Mouse (Mus musculus) midbrain, postnatal 0 days (tissue): ENCODE measurements around the gene Eml1. TPM values are rescaled to one million over a fixed set of nuclear protein-coding genes. Genes with fewer than 3 reads are reported as not detected.

ENCODE experiments used
- ATAC-seq: fragments of 200-750 bp; cut with Nextera tagmentation; 2 replicates; pipeline ENCODE4 v1.8.0; 2017; ENCODE audit warnings: moderate number of reproducible peaks, mild to moderate bottlenecking, moderate TSS enrichment, moderate library complexity; ENCODE audit not compliant: low FRiP score
- DNase-seq: peaks from one replicate; pipeline ENCODE4 v3.0.0-alpha.2; 2015; ENCODE audit warnings: low spot score
- H3K27ac ChIP-seq: fragments of 300-500 bp; sonication (generic); 2 replicates; pipeline ENCODE4 v1.5.1; 2014; ENCODE audit warnings: low read depth, mild to moderate bottlenecking, low read length, mixed read lengths
- H3K27me3 ChIP-seq: fragments of 300-500 bp; sonication (generic); 2 replicates; pipeline ENCODE4 v1.6.1; 2014; ENCODE audit warnings: low read length, control low read depth, mixed read lengths; ENCODE audit not compliant: insufficient read depth
- H3K36me3 ChIP-seq: fragments of 300-500 bp; sonication (generic); 2 replicates; pipeline ENCODE4 v1.6.1; 2014; ENCODE audit warnings: low read length, control low read depth, mixed read lengths; ENCODE audit not compliant: insufficient read depth
- H3K4me1 ChIP-seq: fragments of 300-500 bp; sonication (generic); 2 replicates; pipeline ENCODE4 v1.6.1; 2014; ENCODE audit warnings: mild to moderate bottlenecking, control low read depth, antibody characterized with exemption, low read length, mixed read lengths; ENCODE audit not compliant: insufficient read depth
- H3K4me2 ChIP-seq: fragments of 300-500 bp; sonication (generic); 2 replicates; pipeline ENCODE4 v1.6.1; 2014; ENCODE audit warnings: low read depth, mild to moderate bottlenecking, low read length, mixed read lengths; ENCODE audit not compliant: poor library complexity, severe bottlenecking
- H3K4me3 ChIP-seq: fragments of 300-500 bp; sonication (generic); 2 replicates; pipeline ENCODE4 v1.5.1; 2014; ENCODE audit warnings: low read depth, mild to moderate bottlenecking, low read length, moderate library complexity
- H3K9ac ChIP-seq: fragments of 300-500 bp; sonication (generic); replicated peaks from 2 replicates; pipeline ENCODE4 v1.6.1; 2014; ENCODE audit warnings: mild to moderate bottlenecking, low read length, moderate library complexity, mixed read lengths; ENCODE audit not compliant: poor library complexity, severe bottlenecking
- H3K9me3 ChIP-seq: fragments of 300-500 bp; sonication (generic); 2 replicates; pipeline ENCODE4 v1.6.1; 2016; ENCODE audit warnings: low read length, control low read depth
- CTCF ChIP-seq: IDR thresholded peaks from 2 replicates; pipeline ENCODE4 v1.5.1; 2016; ENCODE audit warnings: antibody characterized with exemption, mild to moderate bottlenecking
- WGBS: fragments of 180-500 bp; shearing (Covaris S2); extraction: QIAGEN DNeasy Blood & Tissue Kit; methylation state at CpG from one replicate; pipeline ENCODE4 v1.1.7; 2014; 5-methylcytosine and 5-hydroxymethylcytosine counted together
- polyA plus RNA-seq: library from polyadenylated mRNA; unstranded; fragments of >200 nt; fragmentation: Nextera tagmentation; extraction: Ambion mirVana; gene quantifications from 2 replicates; pipeline ENCODE4 v1.2.1, GENCODE M21; 2015
- total RNA-seq: library from RNA; depleted of rRNA; stranded (reverse); fragments of >200 nt; gene quantifications from 2 replicates; pipeline ENCODE4 v1.2.3, GENCODE M21; 2014

The Eml1 gene
- total and polyA plus RNA-seq, 2 experiments from 2014 or later = 34.0 to 52.0 TPM

GRCm38 (mm10) chr12:108443708-108444107 is 73.0 kb downstream of the Eml1 start:
- TF ChIP-seq CTCF = no peak
- WGBS = 60% methylated on average over 5 of the region's 5 CpGs
- Histone ChIP-seq H3K4me1 (peaks cover 3% of the 10 kb centered on the region; the same call in 1 of the 2 replicates), H3K4me2 (no peak overlapping the region), H3K27ac (no peak overlapping the region), H3K36me3 (no peaks in the 10 kb centered on the region), H3K27me3 (no peaks in the 10 kb centered on the region), H3K9ac (no peak overlapping the region), H3K9me3 (no peaks in the 10 kb centered on the region), H3K4me3 (no peak overlapping the region)
- DNase-seq (no peak), ATAC-seq (no peak)

- no peak overlapping the region for H3K4me3 ChIP-seq
- peak; percentile 17; the same call in 1 of the 2 replicates for TF ChIP-seq CTCF
- H3K36me3 ChIP-seq = no peaks in the 10 kb centered on the region
- no peak overlapping the region for H3K9ac ChIP-seq
- H3K27me3 ChIP-seq = no peaks in the 10 kb centered on the region
- H3K9me3 ChIP-seq = no peaks in the 10 kb centered on the region
- ATAC-seq (no peak), DNase-seq (peak; percentile 32)
- no peak overlapping the region for H3K27ac ChIP-seq
- peaks cover 3% of the 10 kb centered on the region; the same call in 1 of the 2 replicates for H3K4me1 ChIP-seq
- no peak overlapping the region for H3K4me2 ChIP-seq
- WGBS = 36% methylated on average over 11 of the region's 11 CpGs
Measured at GRCm38 (mm10) chr12:108444166-108445115, 73.7 kb downstream of the Eml1 start.

- ATAC-seq (no peak), DNase-seq (no peak)
- no peak for TF ChIP-seq CTCF
- Histone ChIP-seq H3K4me3 (no peak overlapping the region), H3K9ac (no peak overlapping the region), H3K27ac (no peak overlapping the region), H3K4me1 (peaks cover 8% of the 10 kb centered on the region; the same call in 1 of the 2 replicates), H3K36me3 (no peaks in the 10 kb centered on the region), H3K27me3 (no peaks in the 10 kb centered on the region), H3K4me2 (no peak overlapping the region), H3K9me3 (no peaks in the 10 kb centered on the region)
- 92% methylated on average over 2 of the region's 2 CpGs for WGBS
Measured at GRCm38 (mm10) chr12:108446721-108447120, 76.0 kb downstream of the Eml1 start.

GRCm38 (mm10) chr12:108448396-108448795 is 77.6 kb downstream of the Eml1 start:
- ATAC-seq (no peak), DNase-seq (no peak)
- H3K27ac ChIP-seq = no peak overlapping the region
- WGBS = 94% methylated on average over 7 of the region's 7 CpGs
- no peaks in the 10 kb centered on the region for H3K9me3 ChIP-seq
- no peak overlapping the region for H3K4me2 ChIP-seq
- no peaks in the 10 kb centered on the region for H3K27me3 ChIP-seq
- peaks cover 8% of the 10 kb centered on the region; the same call in 1 of the 2 replicates for H3K4me1 ChIP-seq
- no peak overlapping the region for H3K9ac ChIP-seq
- H3K4me3 ChIP-seq = no peak overlapping the region
- TF ChIP-seq CTCF = no peak
- no peaks in the 10 kb centered on the region for H3K36me3 ChIP-seq

- Histone ChIP-seq H3K27me3 (no peaks in the 10 kb centered on the region), H3K36me3 (no peaks in the 10 kb centered on the region), H3K4me3 (no peak overlapping the region), H3K9me3 (no peaks in the 10 kb centered on the region), H3K4me1 (peaks cover 6% of the 10 kb centered on the region; the same call in 1 of the 2 replicates), H3K9ac (no peak overlapping the region), H3K4me2 (no peak overlapping the region), H3K27ac (no peak overlapping the region)
- DNase-seq = no peak
- WGBS = 79% methylated on average over 11 of the region's 11 CpGs
- ATAC-seq = no peak
- no peak for TF ChIP-seq CTCF
Measured at GRCm38 (mm10) chr12:108449935-108450334, 79.2 kb downstream of the Eml1 start.

- Histone ChIP-seq H3K4me2 (no peak overlapping the region), H3K9me3 (no peaks in the 10 kb centered on the region), H3K4me1 (peaks cover 6% of the 10 kb centered on the region; the same call in 1 of the 2 replicates), H3K4me3 (no peak overlapping the region), H3K36me3 (no peaks in the 10 kb centered on the region), H3K27me3 (no peaks in the 10 kb centered on the region), H3K27ac (no peak overlapping the region; the same call in 1 of the 2 replicates), H3K9ac (no peak overlapping the region)
- WGBS = 59% methylated on average over 5 of the region's 5 CpGs
- ATAC-seq (no peak), DNase-seq (peak; percentile 29)
- no peak for TF ChIP-seq CTCF
Measured at GRCm38 (mm10) chr12:108450546-108450945, 79.8 kb downstream of the Eml1 start.
